Mouse (Mus musculus) embryonic facial prominence, embryonic 10.5 days (tissue): Measurements from ENCODE around the gene Duox2. TPM values are rescaled to one million over a fixed set of nuclear protein-coding genes. Genes with fewer than 3 reads are reported as not detected.

Experiments used
- DNase-seq: peaks from one replicate; pipeline ENCODE4 v3.0.0-alpha.2; 2017; ENCODE audit warnings: low spot score
- H3K27ac ChIP-seq: fragments of 300-500 bp; sonication (generic); replicated peaks from 2 replicates; pipeline ENCODE4 v1.5.1; 2016; ENCODE audit warnings: mild to moderate bottlenecking
- H3K27me3 ChIP-seq: fragments of 300-500 bp; sonication (generic); replicated peaks from 2 replicates; pipeline ENCODE4 v1.6.1; 2016; ENCODE audit warnings: low read depth, mild to moderate bottlenecking; ENCODE audit not compliant: poor library complexity, severe bottlenecking
- H3K36me3 ChIP-seq: fragments of 300-500 bp; sonication (generic); replicated peaks from 2 replicates; pipeline ENCODE4 v1.6.1; 2016; ENCODE audit warnings: mild to moderate bottlenecking, moderate library complexity
- H3K4me1 ChIP-seq: fragments of 300-500 bp; sonication (generic); 2 replicates; pipeline ENCODE4 v1.6.1; 2016
- H3K4me3 ChIP-seq: fragments of 300-500 bp; sonication (generic); 2 replicates; pipeline ENCODE4 v1.5.1; 2016; ENCODE audit warnings: mild to moderate bottlenecking, moderate library complexity
- H3K9me3 ChIP-seq: fragments of 300-500 bp; sonication (generic); 2 replicates; pipeline ENCODE4 v1.6.1; 2016; ENCODE audit warnings: mild to moderate bottlenecking
- WGBS: fragments of 180-500 bp; shearing (Covaris S2); methylation state at CpG from one replicate; pipeline ENCODE4 v1.1.7; 2016; 5-methylcytosine and 5-hydroxymethylcytosine counted together
- polyA plus RNA-seq: library from polyadenylated mRNA; unstranded; fragments of >200 nt; fragmentation: Nextera tagmentation; extraction: Ambion mirVana; gene quantifications from 2 replicates; pipeline ENCODE4 v1.2.1, GENCODE M21; 2016

Gene Duox2
- polyA plus RNA-seq, 1 experiment from 2014 or later = not detected

GRCm38 (mm10) chr2:122255997-122256396, 42.3 kb downstream of the Duox2 start:
- Histone ChIP-seq H3K27me3 (no peaks in the 10 kb centered on the region), H3K27ac (no peak overlapping the region), H3K9me3 (no peaks in the 10 kb centered on the region), H3K36me3 (no peaks in the 10 kb centered on the region), H3K4me1 (0 out of 2 replicates have a peak, but pooled peaks cover 2% of the 10 kb centered on the region), H3K4me3 (no peak overlapping the region)
- 92% methylated on average over 5 of the region's 5 CpGs for WGBS
- DNase-seq = no peak

GRCm38 (mm10) chr2:122247786-122248185, 50.5 kb downstream of the Duox2 start:
- no peak overlapping the region for H3K27ac ChIP-seq
- H3K9me3 ChIP-seq = no peaks in the 10 kb centered on the region
- no peaks in the 10 kb centered on the region for H3K4me1 ChIP-seq
- no peaks in the 10 kb centered on the region; the same call in 1 of the 2 replicates for H3K36me3 ChIP-seq
- DNase-seq = no peak
- H3K27me3 ChIP-seq = no peaks in the 10 kb centered on the region
- no peak overlapping the region for H3K4me3 ChIP-seq
- WGBS = 90% methylated on average over 10 of the region's 10 CpGs

GRCm38 (mm10) chr2:122243671-122244131, 54.5 kb downstream of the Duox2 start:
- Histone ChIP-seq H3K4me1 (no peaks in the 10 kb centered on the region), H3K27me3 (no peaks in the 10 kb centered on the region), H3K36me3 (no peaks in the 10 kb centered on the region), H3K9me3 (no peaks in the 10 kb centered on the region), H3K27ac (no peak overlapping the region), H3K4me3 (no peak overlapping the region)
- peak; percentile 73 for DNase-seq
- 6% methylated on average over 3 of the region's 3 CpGs for WGBS

GRCm38 (mm10) chr2:122241935-122242334, 56.3 kb downstream of the Duox2 start:
- H3K27me3 ChIP-seq = no peaks in the 10 kb centered on the region
- H3K4me3 ChIP-seq = no peak overlapping the region
- no peaks in the 10 kb centered on the region for H3K36me3 ChIP-seq
- no peak for DNase-seq
- H3K4me1 ChIP-seq = no peaks in the 10 kb centered on the region
- H3K27ac ChIP-seq = no peak overlapping the region
- no peaks in the 10 kb centered on the region for H3K9me3 ChIP-seq
- WGBS = 74% methylated on average over 6 of the region's 6 CpGs

- no peaks in the 10 kb centered on the region for H3K4me1 ChIP-seq
- H3K27me3 ChIP-seq = no peaks in the 10 kb centered on the region
- H3K4me3 ChIP-seq = no peak overlapping the region
- no peak overlapping the region for H3K27ac ChIP-seq
- 84% methylated on average over 4 of the region's 4 CpGs for WGBS
- H3K36me3 ChIP-seq = no peaks in the 10 kb centered on the region
- no peak for DNase-seq
- H3K9me3 ChIP-seq = no peaks in the 10 kb centered on the region
Measured at GRCm38 (mm10) chr2:122241226-122241625, 57.0 kb downstream of the Duox2 start.

GRCm38 (mm10) chr2:122240735-122241134, 57.5 kb downstream of the Duox2 start:
- H3K36me3 ChIP-seq = no peaks in the 10 kb centered on the region
- H3K27me3 ChIP-seq = no peaks in the 10 kb centered on the region
- no peak for DNase-seq
- no peak overlapping the region for H3K27ac ChIP-seq
- no peaks in the 10 kb centered on the region for H3K9me3 ChIP-seq
- no peak overlapping the region for H3K4me3 ChIP-seq
- H3K4me1 ChIP-seq = no peaks in the 10 kb centered on the region

GRCm38 (mm10) chr2:122237891-122238470, 60.3 kb downstream of the Duox2 start:
- no peak for DNase-seq
- Histone ChIP-seq H3K4me1 (peaks cover 11% of the 10 kb centered on the region), H3K27me3 (0 out of 2 replicates have a peak, but pooled peaks cover 4% of the 10 kb centered on the region), H3K9me3 (no peaks in the 10 kb centered on the region), H3K27ac (no peak overlapping the region), H3K4me3 (no peak overlapping the region), H3K36me3 (no peaks in the 10 kb centered on the region)
- WGBS = 91% methylated on average over 2 of the region's 2 CpGs

- DNase-seq = no peak
- Histone ChIP-seq H3K27ac (no peak overlapping the region), H3K4me1 (peaks cover 11% of the 10 kb centered on the region), H3K36me3 (no peaks in the 10 kb centered on the region), H3K9me3 (no peaks in the 10 kb centered on the region), H3K4me3 (no peak overlapping the region), H3K27me3 (0 out of 2 replicates have a peak, but pooled peaks cover 4% of the 10 kb centered on the region)
Measured at GRCm38 (mm10) chr2:122236321-122236720, 61.9 kb downstream of the Duox2 start.

GRCm38 (mm10) chr2:122235425-122235824, 62.8 kb downstream of the Duox2 start:
- H3K4me1 ChIP-seq = peaks cover 11% of the 10 kb centered on the region
- no peaks in the 10 kb centered on the region for H3K9me3 ChIP-seq
- H3K27me3 ChIP-seq = 0 out of 2 replicates have a peak, but pooled peaks cover 4% of the 10 kb centered on the region
- DNase-seq = no peak
- H3K27ac ChIP-seq = no peak overlapping the region
- H3K36me3 ChIP-seq = no peaks in the 10 kb centered on the region
- H3K4me3 ChIP-seq = peak overlapping the region; percentile 70
- WGBS = 89% methylated on average over 2 of the region's 2 CpGs

- WGBS = 1% methylated on average over 35 of the region's 35 CpGs
- Histone ChIP-seq H3K4me1 (peaks cover 11% of the 10 kb centered on the region), H3K9me3 (no peaks in the 10 kb centered on the region), H3K4me3 (peak within 1 kb of the TSS; percentile 70), H3K27ac (peak within 1 kb of the TSS; percentile 78), H3K36me3 (no peaks in the 10 kb centered on the region), H3K27me3 (0 out of 2 replicates have a peak, but pooled peaks cover 4% of the 10 kb centered on the region)
- DNase-seq = peak; percentile 96
Measured at GRCm38 (mm10) chr2:122234611-122235288, 63.5 kb downstream of the Duox2 start, which contains the start of gene Sord. Gene Sord (plus strand): TSS chr2:122234749.

- 6% methylated on average over 26 of the region's 26 CpGs for WGBS
- Histone ChIP-seq H3K9me3 (no peaks in the 10 kb centered on the region), H3K4me3 (peak overlapping the region; percentile 70), H3K27me3 (0 out of 2 replicates have a peak, but pooled peaks cover 4% of the 10 kb centered on the region), H3K27ac (peak overlapping the region; percentile 78), H3K4me1 (peaks cover 11% of the 10 kb centered on the region), H3K36me3 (no peaks in the 10 kb centered on the region)
- DNase-seq = peak; percentile 58
Measured at GRCm38 (mm10) chr2:122233759-122234557, 64.3 kb downstream of the Duox2 start.

- WGBS = 60% methylated on average over 5 of the region's 5 CpGs
- H3K9me3 ChIP-seq = no peaks in the 10 kb centered on the region
- H3K4me3 ChIP-seq = peak overlapping the region; percentile 70; the same call in 1 of the 2 replicates
- 0 out of 2 replicates have a peak, but pooled peaks cover 4% of the 10 kb centered on the region for H3K27me3 ChIP-seq
- DNase-seq = no peak
- H3K27ac ChIP-seq = no peak overlapping the region
- peaks cover 11% of the 10 kb centered on the region for H3K4me1 ChIP-seq
- no peaks in the 10 kb centered on the region for H3K36me3 ChIP-seq
Measured at GRCm38 (mm10) chr2:122233341-122233740, 64.9 kb downstream of the Duox2 start.
